Mouse (Mus musculus) left cerebral cortex, adult 11 months (tissue): ENCODE measurements around the gene Atxn10.
"Not testable (repeated sequence)": the region's sequence is repeated elsewhere in the genome, so short reads cannot be mapped to it uniquely, and the experiment has no call there.

Experiments
- DNase-seq: peaks from one replicate; pipeline ENCODE4 v3.0.0; 2022; ENCODE audit warnings: low spot score

Gene Atxn10

DNA sequence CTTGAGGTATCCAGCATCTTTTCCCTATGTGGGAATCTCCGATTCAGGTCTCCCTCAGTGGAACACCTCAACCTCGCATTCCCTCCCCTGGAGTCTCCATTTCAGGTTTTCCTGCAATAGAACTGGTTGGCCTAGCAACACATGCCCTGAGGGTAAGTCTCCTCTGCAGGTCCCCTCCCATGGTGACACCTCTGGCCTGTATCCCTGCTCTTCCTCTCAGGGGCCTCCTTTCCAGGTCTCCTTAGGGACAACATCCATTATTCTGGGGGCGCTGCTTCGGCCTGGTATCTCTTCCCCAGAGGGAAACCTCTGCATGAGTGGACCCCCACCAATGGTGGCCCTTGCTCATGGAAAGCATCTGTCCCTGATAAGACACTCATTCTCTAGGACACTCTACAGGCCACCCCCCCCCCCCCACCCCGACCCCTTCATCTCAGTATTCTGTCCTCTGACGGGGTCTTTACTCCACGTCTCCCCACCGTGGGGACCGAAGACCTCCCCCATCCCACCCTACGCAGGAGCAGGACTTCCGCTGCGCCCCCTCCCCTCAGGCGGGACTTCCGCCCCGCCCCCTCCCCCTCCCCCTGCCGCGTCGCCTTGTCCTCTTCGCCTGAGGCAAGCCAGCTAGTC lies at the start of gene Atxn10:
Atxn10 (plus strand) TSS at position 575 of the 630 bp plus-strand sequence.
- no peak for DNase-seq

DNA sequence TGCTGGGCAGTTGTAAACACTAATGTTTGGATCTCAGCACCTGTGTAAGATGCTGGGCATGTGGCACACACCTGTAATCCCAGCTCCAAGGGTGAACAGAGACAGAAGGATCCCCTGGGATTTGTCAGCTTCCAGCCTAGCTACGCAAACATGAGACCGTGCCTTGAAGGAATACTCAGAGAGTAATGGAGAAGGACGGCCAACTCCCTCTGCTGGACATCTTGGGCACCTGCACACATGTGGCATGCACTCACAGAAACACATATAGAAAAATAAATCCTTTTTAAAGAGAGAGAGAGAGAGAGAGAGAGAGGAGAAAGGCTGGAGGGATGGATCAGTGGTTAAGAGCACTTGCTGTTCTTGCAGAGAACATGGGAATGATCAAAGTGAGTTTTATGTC lies 41.4 kb upstream of the Atxn10 start:
- DNase-seq, result no peak

DNA sequence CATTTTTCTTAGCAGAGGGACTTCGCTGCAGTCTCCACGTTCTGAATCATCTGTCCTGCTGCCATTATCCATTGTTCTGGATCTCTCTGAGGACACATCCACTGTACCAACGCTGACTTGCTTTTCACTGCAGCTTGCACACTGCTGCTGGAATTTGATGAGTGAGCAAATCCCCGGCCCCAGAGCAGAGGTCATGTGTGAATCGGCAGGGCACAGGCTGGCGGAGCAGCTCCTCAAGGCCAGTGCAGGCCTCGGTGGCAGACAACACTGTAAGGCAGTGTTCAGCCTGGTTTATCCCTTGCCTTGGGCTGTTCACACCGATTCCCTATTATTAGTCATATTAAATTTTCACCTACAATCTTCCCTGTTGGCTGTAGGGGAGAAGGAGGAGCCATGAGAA lies 40.5 kb upstream of the Atxn10 start:
- DNase-seq, result no peak

DNA sequence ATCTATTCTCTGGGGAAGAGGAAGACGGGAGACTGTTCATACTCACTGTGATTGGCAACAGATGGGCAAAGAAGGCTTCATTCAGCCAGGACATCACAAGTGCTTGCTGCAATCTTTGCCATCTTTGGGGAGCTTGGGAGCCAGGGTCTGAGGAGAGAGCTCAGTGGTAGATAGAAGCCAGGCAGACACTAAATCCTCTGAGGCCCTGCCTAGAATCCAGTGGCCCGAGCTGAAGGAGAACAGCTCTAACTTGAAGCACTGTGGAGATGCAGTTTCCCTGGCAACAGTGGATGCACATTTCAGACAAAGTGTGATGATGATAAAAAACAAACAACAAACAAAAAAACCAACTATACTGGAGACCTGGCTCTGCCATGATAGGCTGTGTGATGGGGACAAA lies 40.1 kb upstream of the Atxn10 start:
- DNase-seq, result no peak

DNA sequence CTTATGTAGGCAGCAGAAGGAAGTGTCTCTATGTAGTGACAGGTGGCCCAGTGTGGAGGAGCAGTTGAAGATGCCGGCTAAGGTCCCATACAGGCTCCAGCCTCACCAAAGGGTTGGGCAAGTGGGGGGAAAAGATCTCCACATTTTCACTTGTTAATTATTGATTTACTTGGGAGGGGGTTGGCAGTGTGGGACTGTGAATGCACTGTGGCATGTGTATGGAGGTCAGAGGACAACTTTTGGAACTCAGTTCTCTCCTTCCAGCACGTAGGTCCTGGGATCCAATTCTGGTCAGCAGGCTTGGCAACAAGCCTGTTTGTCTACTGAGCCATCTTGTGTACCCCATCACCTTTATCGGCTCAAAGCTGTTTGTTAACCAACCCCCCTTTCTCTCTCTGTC lies 39.5 kb upstream of the Atxn10 start:
- no peak for DNase-seq

DNA sequence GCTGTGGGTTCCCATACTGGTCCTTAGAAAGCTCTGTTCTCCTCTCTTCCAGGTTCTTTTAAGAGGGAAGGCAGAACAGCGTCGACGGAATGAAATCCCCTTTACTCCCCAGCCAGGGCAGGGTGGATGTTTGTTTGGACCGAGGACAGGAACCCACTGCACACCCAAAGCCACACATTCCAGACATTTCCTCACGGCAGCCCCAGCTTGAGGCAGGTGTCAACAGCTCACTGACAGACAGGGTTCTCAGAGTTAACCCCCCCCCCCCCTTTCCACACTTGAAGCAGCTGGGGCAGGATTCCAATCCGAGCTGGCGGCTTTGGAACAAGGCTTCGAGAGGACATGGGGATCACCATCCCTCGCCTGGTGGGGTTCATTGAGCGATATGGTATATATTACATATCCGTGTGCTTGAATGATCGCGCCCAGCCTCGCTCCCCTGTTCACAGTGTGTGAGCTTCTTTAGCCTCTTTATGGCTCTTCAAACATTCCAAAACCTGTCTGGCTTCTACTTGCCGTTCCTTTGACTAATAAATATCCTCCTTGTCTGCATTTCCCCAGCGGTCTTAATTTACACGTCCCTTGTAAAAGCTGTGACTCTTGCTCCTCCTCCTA lies 37.8 kb upstream of the Atxn10 start:
- no peak for DNase-seq

DNA sequence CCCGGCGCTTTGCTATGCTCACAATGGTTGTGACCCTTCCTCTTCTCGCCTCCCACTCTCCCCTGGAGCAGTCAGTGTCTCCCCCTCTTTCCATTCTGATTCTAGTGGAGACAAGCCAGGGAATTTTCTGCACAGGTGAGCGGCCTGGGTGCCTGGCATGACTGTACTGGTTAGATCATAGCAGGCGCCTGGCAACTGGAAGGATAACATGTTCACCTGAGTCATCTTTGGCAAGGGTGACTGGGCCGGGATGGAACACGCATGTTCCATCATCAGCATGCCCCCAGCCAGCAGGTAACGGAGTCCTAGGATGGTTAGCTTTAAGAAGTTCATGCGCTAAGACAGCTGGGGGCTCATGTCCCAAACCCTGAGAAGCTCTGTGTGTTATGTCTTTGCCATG lies 37.1 kb upstream of the Atxn10 start:
- no peak for DNase-seq

DNA sequence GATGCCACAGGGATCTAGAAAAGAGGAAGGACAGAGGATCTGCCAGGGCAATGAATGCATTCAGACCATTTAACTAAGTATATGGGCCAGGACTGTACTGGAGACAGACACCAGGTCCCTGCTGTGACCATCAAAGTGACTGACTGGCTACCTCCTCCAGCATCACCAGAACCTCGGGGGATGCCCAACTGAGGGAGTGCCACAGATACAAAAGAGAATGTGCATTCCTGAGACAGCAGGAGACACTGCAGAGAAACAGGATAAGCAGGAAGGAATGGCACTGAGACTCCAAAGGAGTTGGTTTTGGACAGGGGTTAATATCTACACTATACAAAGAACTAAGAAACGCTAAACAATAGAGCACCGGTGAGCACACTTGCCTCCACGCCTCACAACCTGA lies 32.8 kb upstream of the Atxn10 start:
- DNase-seq, result no peak

DNA sequence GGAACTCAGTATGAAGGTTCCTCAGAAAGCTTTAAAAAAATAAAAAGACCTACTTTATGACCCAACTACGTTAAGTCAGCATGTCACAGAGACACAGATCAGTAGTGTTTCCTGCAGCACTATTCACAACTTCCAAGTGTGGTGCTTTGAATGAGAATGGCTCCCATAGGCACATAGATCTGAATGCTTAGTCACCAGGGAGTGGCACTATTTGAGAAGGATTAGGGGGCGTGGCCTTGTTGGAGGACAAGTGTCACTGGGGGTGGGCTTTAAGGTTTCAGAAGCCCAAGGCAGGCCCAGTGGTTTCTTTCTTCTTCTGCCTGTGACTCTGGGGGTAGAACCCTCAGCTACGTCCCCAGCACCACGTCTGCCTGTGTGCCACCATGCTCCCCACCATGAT lies 32.1 kb upstream of the Atxn10 start:
- no peak for DNase-seq

DNA sequence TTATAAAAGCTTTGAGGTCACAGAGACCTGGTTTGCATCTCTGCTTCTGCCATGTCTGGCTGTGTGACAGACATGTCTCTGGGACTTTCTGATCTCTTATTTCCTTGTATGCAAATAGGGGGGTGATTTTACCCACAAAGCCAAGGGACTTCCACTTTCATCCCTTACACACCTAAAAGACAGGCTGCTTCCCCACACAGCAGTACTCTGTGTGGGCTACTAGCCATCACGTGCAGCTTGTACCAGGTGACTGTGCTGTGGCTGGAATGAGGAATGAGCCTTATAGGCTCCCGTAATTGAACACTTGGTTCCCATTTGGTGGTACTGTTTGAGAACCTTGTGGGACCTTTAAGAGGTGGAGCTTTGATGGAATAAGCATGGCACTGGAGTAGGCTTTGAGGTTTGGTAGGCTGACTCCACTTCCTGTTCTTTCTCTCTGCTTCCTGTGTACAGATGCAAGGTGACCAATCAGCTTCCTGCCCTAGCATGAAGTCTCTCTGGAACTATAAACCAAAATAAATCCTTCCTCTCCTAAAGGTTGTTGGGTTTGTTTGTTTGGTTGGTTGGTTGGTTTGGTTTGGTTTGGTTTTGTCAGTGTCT lies 28.9 kb upstream of the Atxn10 start:
- DNase-seq, result no peak

DNA sequence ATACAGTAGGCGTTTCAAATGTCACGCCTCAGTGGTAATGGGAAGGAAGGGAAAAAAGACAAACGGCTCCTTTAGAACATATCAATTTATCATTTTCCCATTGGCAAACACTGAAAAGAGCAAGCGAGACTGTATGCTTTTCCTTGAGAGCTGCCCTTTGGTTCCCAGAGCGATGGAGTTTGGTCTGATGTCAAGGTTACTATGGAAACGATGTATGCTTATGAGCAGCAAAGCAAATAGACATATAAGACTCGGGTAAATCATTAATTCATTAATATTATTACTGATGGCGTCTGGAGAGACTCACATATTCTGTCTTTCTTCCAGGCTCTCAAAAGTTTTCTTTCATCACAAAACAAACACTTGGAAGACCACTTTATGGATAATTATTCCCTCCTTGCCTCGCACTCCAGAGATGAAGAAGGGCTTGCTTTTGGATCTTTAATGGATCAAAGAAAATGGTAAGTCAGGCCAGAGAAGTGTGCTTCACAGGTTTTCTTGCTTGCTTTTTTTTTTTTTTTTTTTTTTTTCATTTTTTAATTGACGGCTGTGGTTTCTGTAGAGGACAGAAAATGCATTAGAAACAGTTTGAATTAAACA lies 24.9 kb upstream of the Atxn10 start:
- no peak for DNase-seq

DNA sequence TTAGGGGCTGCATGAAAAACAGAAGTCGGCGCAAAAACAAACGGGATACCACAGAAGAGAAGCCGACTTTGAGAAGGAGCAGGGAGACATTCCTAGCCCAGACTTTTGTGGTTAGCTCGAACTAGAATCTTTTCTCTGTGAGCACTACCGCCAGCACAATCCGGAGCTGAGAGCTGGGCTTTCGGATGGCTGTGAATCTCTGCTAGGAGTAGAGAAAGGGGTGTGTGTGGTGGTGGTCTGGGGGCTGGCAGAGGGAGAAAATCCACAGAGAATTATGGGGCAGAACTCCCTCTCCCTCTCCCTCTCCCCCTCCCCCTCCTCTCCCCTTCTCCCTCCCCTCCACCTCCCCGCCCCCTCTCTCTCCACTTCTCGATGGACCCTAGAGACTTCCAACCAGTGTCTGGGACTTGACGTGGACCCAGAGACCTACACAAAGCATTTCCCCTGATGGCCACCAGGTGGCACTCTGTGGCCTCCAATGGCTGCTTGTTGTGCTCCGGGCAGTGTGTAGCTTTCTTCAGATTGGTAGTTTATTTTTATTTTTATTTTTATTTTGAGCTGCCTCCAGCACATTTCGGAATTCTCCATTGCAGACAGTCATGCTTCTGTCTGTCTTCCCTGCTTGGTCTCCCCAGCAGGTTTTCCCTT lies 20.5 kb upstream of the Atxn10 start:
- peak; percentile 58 for DNase-seq

DNA sequence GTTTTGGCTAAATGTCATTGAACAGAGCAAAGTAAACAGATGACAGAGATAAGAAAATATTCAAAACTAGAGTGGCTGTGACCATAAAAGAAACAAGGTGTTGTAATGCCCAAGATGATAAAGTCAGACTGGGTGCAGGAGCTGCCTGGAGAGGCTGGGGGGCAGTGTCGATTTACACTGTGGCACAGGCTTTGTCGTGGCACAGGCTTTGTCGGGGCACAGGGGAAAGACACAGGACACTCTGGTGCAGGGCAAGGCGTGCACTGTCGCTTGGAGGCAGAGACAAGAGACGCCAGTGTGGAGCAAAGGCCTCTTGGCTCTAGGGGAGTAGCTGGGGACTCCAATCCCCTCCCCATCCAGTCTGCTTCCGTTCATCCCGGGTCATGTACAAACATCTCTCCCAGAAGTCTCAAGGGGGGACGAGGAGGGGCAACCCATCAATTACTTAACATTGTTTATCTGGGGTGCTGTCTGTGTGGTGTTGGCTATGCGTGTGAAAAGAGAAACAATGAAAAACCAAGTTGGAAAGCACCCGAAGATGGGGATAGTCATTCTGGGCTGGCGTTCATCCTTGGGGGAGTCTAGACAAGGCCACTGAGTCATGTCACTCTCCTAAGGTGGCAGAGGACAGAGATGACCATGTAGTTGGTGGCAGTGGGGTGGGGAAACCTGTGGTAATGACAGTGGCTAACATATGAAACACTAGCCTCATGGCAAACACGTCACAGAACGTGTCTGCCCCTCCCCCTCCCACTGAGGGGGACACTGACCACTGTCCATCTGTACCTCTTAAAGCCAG lies 19.5 kb upstream of the Atxn10 start:
- no peak for DNase-seq

DNA sequence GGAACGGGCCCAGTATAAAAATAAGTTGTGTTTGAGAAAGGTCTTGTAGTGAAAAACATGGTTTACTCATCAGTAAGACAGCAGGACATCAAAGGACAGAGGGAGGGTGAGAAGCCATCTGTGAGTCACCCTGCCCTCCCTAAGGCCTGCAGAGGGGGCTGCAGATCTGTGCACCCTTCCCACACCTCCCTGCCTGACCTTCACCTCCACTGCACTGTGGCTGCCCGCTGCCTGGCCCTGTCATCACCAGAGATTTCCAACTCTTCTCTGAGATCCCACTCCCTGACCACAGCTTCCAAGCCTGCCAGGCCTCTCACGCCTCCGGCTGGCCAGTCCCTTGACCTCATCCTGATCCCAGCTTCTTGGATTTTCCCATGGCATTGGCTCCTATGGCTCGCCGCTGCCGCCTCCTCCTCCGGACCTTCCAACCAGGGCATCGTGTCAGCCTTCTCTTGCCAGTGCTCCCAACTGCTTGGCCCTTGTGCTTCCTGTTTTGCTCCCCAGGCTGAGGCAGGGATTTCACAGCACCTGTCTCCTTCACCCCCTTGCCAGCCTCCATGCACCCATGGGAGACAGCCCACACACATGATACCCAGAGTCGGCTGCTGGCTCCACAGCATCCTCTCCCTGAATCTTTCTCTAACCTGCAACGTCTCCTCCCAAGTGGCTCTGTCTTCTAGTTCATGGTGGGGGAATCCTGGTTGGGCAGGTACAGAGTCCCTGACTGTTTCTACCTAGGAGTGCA lies 15.9 kb upstream of the Atxn10 start:
- no peak for DNase-seq

DNA sequence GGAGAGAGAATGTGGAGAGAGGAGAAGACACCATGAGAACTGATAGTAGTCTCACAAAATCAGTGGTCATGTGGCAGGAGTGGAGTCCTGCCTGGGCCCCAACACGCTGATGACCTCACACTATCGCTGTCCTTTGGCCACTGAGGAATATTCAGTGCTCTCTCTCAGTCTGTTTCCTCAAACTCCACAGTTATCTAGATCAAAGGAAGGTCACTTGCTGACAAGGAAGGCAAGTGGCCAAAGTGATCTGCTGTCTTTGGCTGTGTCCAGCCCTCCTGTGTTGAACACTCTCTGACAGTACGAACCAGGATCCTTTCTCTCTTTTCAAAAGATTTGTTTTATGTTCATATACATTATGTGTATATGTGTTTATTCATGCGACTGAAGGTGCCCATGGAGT lies 12.8 kb upstream of the Atxn10 start:
- no peak for DNase-seq

DNA sequence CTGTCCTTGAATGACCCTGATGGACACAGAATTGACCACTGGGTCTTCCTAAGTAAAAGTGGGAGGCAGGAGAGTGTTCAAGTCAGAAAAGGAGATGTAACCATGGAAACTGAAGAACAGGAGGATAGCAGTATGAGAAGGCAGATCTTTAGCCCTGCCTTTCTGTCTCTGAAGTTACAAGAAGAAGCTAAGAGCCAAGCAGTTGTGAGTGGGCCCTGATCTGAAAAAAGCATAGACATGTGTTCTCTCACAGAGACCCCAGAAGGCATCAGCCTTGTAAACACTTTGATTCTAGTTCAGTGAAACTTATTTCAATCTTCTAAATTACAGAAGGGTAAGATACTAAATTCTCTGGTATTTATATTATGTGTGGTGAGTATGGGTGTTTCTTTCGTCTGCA lies 11.6 kb upstream of the Atxn10 start:
- DNase-seq, result no peak

DNA sequence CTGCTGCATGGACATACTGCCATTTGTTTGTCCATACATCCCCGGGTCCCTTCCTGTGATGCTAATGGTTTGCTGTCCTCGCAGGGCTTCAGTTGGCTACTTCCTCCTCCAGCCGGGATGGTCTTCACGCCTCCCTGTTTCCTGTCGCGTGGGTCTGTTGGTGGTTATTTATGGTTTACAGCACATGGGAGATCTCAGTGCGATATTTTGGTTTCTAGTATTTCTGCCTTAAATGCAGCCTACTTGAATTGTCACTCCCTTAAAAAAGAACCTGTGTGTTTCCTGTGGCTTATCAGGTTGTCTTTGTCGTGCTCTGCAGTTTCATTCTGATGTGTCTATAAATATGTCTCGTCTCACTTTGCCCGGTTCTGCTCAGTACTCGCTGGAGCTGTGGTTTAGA lies 8.2 kb upstream of the Atxn10 start:
- DNase-seq, result peak; percentile 32

DNA sequence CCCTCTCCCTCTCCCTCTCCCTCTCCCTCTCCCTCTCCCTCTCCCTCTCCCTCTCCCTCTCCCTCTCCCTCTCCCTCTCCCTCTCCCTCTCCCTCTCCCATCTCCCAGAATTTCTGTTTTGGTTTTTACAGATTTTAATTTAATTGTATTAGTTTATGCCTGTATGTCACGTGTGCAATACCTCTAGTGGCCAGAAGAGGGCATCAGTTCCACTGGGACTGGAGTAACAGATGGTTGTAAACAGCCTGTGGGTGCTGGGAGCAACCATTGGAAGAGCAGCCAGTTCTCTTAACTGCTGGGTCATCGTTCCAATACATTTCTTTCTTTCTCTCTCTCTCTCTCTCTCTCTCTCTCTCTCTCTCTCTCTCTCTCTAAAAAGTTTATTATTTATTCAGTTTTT lies 7.6 kb upstream of the Atxn10 start:
- DNase-seq, result not testable (repeated sequence)

DNA sequence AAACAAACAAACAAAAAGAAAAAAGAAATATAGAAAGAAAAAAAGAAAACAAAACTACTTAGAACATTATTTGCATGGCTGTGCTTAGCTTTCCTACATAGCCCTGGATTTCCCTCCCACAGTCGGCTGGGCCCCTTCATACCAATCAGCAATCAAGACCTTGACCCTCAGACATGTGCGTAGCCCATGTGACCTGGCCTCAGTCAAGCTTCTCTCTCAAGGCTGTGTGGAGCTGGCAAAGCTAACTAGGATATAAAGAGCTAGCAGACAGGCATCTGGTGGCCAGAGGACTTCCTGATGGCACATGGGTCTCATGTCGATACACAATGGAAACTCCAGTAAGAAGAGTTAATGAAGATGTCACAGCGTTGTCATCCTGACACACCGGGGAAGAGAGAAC lies 6.9 kb upstream of the Atxn10 start:
- DNase-seq, result no peak

DNA sequence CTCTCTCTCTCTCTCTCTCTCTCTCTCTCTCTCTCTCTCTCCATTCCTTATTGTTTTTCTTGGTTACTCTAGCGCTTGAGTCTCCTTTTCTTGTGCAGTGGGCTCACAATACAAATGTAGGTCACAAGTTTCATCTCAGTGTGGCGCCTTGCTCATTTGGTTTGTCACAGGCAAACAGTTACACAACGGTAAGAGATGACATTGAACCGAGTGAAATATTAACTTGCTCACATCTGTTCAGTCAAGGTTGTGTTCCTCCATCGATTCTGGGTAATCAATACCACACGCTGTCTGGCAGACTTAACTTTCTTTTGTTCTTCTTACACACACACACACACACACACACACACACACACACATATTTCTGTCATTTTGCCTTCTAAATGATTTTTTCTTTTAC lies 6.0 kb upstream of the Atxn10 start:
- DNase-seq, result no peak

DNA sequence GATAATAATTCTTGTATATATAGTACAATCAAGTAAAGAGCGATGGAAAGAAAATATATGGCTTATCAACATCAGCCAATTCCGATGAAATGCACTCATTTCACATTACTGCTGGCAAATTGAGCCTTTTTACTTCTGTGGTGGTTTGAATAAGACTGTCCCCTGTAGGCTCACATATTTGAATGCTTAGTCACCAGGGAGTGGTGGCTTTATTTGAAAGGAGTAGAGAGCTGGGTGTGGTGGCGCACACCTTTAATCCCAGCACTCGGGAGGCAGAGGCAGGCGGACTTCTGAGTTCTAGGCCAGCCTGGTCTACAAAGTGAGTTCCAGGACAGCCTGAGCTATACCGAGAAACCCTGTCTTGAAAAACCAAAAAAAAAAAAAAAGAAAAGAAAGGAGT lies 2.5 kb upstream of the Atxn10 start:
- DNase-seq, result not testable (repeated sequence)
